Mouse (Mus musculus) intestine, postnatal 0 days (tissue): ENCODE measurements around the gene Tmc4. TPM values are rescaled to one million over a fixed set of nuclear protein-coding genes. Genes with fewer than 3 reads are reported as not detected.
A peak's percentile ranks its signal among the peaks of the same experiment; 100 is the strongest.

Source experiments
- ATAC-seq: fragments of 200-750 bp; cut with Nextera tagmentation; 2 replicates; pipeline ENCODE4 v1.8.0; 2017; ENCODE audit warnings: mild to moderate bottlenecking, moderate TSS enrichment, moderate library complexity
- H3K27ac ChIP-seq: fragments of 300-500 bp; sonication (generic); 2 replicates; pipeline ENCODE4 v1.5.1; 2014; ENCODE audit warnings: mild to moderate bottlenecking, low read depth, low read length, moderate library complexity
- H3K27me3 ChIP-seq: fragments of 300-500 bp; sonication (generic); replicated peaks from 2 replicates; pipeline ENCODE4 v1.6.1; 2014; ENCODE audit warnings: low read length, mixed read lengths; ENCODE audit not compliant: control insufficient read depth, insufficient read depth
- H3K36me3 ChIP-seq: fragments of 300-500 bp; sonication (generic); 2 replicates; pipeline ENCODE4 v1.6.1; 2014; ENCODE audit warnings: mild to moderate bottlenecking, moderate library complexity; ENCODE audit not compliant: control insufficient read depth, insufficient read depth
- H3K4me1 ChIP-seq: fragments of 300-500 bp; sonication (generic); replicated peaks from 2 replicates; pipeline ENCODE4 v1.6.1; 2014; ENCODE audit warnings: antibody characterized with exemption, low read length, mixed read lengths; ENCODE audit not compliant: control insufficient read depth, insufficient read depth
- H3K4me2 ChIP-seq: fragments of 300-500 bp; sonication (generic); replicated peaks from 2 replicates; pipeline ENCODE4 v1.6.1; 2014; ENCODE audit warnings: low read depth, mild to moderate bottlenecking, moderate library complexity
- H3K4me3 ChIP-seq: fragments of 300-500 bp; sonication (generic); 2 replicates; pipeline ENCODE4 v1.5.1; 2014; ENCODE audit warnings: low read depth, low read length
- H3K9ac ChIP-seq: fragments of 300-500 bp; sonication (generic); 2 replicates; pipeline ENCODE4 v1.6.1; 2014; ENCODE audit warnings: mild to moderate bottlenecking, low read depth, low read length
- H3K9me3 ChIP-seq: fragments of 300-500 bp; sonication (generic); 2 replicates; pipeline ENCODE4 v1.6.1; 2016; ENCODE audit warnings: mixed run types; ENCODE audit not compliant: control insufficient read depth
- CTCF ChIP-seq: sonication (generic); IDR thresholded peaks from 2 replicates; pipeline ENCODE4 v1.5.1; 2016; ENCODE audit warnings: low read depth, mild to moderate bottlenecking, control low read depth, antibody characterized with exemption, moderate library complexity
- WGBS: fragments of 180-500 bp; shearing (Covaris S2); extraction: QIAGEN DNeasy Blood & Tissue Kit; methylation state at CpG from one replicate; pipeline ENCODE4 v1.1.7; 2014; 5-methylcytosine and 5-hydroxymethylcytosine counted together
- polyA plus RNA-seq: library from polyadenylated mRNA; unstranded; fragments of >200 nt; fragmentation: Nextera tagmentation; extraction: Ambion mirVana; gene quantifications from 2 replicates; pipeline ENCODE4 v1.2.1, GENCODE M21; 2015

The Tmc4 gene
- polyA plus RNA-seq, 1 experiment from 2014 or later: 100 TPM

DNA sequence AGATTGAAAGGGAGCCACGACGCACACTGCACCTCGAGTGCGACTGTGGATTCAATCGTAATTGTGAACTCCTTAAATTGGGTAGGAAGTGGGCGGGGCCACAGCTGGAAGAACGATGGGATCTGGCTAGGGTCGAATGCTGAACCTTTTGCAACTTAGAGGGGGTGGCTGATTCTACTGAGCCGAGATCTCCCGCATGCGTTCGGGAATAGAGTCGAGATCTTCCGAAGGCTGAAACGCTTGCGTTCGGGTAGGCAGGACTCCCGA, 16.4 kb upstream of the Tmc4 start:
- 0% methylated on average over 18 of the region's 18 CpGs for WGBS
- no peaks in the 10 kb centered on the region for H3K9me3 ChIP-seq
- no peak; the same call in 1 of the 2 replicates for ATAC-seq
- H3K4me2 ChIP-seq: peak overlapping the region; percentile 94
- no peaks in the 10 kb centered on the region for H3K27me3 ChIP-seq
- H3K4me3 ChIP-seq: peak overlapping the region; percentile 79
- no peak for TF ChIP-seq CTCF
- no peaks in the 10 kb centered on the region for H3K4me1 ChIP-seq
- H3K27ac ChIP-seq: peak overlapping the region; percentile 90
- peaks cover 17% of the 10 kb centered on the region for H3K36me3 ChIP-seq
- peak overlapping the region; percentile 73 for H3K9ac ChIP-seq

DNA sequence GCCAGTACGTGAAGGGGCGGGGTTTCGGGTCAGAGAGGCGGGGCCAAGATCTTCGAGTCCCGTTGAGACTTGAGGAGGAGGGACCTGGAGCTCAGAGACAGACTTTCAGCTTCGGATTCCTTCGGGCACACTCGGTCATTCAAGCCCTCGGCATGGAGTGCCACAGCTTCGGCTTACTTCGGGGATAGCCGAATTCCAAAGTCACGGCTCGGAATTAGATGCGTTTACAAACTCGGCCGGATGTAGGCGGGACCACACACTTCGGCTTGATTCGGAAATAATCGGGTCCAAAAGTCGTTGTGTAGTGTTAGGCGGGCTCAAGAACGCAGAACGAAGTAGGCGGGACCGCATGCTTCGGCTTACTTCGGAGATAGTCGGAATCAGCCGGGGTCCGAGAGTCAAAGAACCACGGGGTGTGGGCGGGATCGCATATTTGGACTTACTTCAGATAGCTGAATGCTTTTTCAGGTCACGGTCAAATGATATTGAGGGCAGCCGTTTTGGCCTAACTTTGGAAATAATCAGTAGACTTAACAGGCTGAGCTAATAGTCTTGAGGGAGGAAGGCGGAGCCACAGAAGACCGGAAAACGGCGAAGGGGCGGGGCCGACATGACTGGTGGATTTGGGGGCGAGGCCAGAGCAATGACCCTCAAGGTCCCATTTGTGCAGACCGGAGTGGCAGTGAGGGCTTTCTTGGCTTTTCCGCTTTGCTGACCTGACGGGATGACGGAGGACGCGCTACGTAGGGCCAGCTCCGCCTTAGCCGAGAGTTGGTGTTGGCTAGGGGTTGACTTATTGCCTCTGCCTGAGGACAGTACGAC, 15.8 kb upstream of the Tmc4 start, which contains the start of gene Mboat7:
Gene Mboat7, minus strand, starts transcription at position 537 of the 822 bp plus-strand sequence.
- Histone ChIP-seq H3K4me2 (peak within 1 kb of the TSS; percentile 94), H3K27me3 (no peaks in the 10 kb centered on the region), H3K36me3 (peaks cover 19% of the 10 kb centered on the region), H3K9ac (peak within 1 kb of the TSS; percentile 73), H3K4me1 (no peaks in the 10 kb centered on the region), H3K9me3 (no peaks in the 10 kb centered on the region), H3K27ac (peak within 1 kb of the TSS; percentile 90), H3K4me3 (peak within 1 kb of the TSS; percentile 79)
- WGBS: under 1% methylated on average over 55 of the region's 55 CpGs
- TF ChIP-seq CTCF: no peak
- peak; percentile 92 for ATAC-seq

DNA sequence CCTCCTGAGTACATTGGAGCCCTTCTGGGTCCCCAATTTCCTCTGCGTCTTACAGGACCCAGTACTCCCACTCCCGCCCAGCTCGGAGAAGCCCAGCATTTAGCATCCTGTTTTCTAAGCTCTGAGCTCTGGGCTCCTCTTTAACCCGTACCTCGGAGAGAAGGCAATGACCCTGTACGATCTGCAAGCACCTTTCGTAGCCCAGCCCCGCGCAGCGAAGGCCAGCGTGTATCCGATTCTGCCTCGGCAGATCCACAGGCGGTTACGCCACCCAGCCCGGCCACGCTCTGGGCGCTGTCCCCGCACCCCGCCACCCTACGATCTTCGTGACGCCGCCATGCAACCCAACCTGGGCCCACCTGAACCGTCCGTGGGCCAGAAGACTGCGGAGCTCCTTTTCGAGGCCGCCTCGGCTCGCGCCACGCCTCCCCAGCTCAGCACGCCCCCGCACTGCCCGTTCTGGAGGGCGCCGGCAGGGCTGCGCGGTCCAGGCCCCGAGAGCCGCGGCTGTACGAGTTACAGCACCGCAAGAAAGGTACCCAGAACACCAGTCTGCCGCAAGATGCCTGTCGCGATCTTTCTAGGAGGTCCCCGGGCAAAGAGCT, 15.1 kb upstream of the Tmc4 start, which contains the start of gene Tsen34:
Gene Tsen34, plus strand, starts transcription at position 482 of the 605 bp plus-strand sequence.
- peak within 1 kb of the TSS; percentile 90 for H3K27ac ChIP-seq
- ATAC-seq: no peak
- no peaks in the 10 kb centered on the region for H3K4me1 ChIP-seq
- under 1% methylated on average over 48 of the region's 49 CpGs for WGBS
- peak within 1 kb of the TSS; percentile 73 for H3K9ac ChIP-seq
- no peaks in the 10 kb centered on the region for H3K27me3 ChIP-seq
- H3K36me3 ChIP-seq: peaks cover 21% of the 10 kb centered on the region
- no peak; the same call in 1 of the 2 replicates for TF ChIP-seq CTCF
- no peaks in the 10 kb centered on the region for H3K9me3 ChIP-seq
- peak within 1 kb of the TSS; percentile 79 for H3K4me3 ChIP-seq
- H3K4me2 ChIP-seq: peak within 1 kb of the TSS; percentile 94

DNA sequence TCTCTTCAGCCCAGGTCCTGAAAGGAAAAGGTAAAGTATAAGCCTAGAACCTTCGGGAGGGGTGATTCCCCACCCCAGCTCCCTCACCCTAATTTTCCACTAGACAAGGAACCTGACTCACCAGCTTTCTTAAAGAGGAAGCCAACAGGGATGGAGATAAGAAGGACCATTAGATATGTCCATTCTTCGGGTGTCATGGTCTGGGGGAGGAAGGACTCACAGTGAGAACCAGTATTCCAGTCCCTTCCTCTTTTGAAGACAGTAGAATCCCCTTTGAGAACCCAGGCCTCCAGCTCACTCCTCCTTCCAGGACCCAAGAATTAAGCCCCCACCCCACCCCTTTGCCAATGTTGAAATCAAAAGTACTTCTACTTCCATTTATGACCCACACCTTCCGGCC, 14.6 kb upstream of the Tmc4 start:
- Histone ChIP-seq H3K4me3 (peak overlapping the region; percentile 79), H3K4me1 (no peaks in the 10 kb centered on the region), H3K27me3 (no peaks in the 10 kb centered on the region), H3K9me3 (no peaks in the 10 kb centered on the region), H3K4me2 (peak overlapping the region; percentile 94), H3K9ac (peak overlapping the region; percentile 73), H3K36me3 (peaks cover 23% of the 10 kb centered on the region), H3K27ac (no peak overlapping the region)
- WGBS: 17% methylated on average over 3 of the region's 3 CpGs
- ATAC-seq: no peak
- TF ChIP-seq CTCF: no peak

DNA sequence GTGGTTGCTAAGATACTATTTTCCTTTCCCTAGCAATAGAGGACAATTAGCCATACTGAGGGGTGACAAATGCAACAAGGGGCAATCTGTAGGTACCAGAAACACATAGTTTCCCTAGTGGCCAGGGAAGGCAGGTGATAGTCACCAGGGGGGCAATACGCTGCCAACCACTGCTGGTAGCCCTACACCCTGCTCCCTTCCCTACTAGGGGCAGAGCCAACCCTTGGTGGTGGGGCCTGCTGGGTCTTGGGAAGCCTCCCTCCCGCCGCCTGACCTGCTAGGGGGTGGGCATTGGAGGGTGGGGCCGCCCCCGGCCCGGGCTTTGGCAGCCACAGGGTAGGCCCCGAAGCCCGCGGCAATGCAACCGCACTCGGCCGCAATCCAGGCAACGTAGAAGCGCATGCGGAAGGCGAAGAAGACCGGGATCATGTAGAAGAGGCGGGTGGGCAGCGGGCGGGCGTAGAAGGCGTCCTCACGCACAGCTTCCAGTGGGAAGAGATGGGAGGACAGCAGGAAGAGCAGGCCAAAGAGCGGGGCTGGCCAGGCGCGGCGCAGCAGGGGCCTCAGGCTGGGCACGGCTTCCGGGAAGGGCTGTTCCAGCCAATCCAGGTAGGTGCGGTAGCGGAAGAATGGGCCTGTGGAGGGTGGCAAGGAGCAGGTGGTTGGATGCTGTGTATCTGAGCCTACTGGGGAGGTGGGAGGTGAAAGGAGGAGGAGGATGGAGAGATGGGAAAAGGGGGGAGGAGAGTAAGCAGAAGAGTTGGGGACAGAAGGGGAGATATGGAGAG, 8.2 kb upstream of the Tmc4 start:
- Histone ChIP-seq H3K27ac (no peak overlapping the region), H3K4me2 (no peak overlapping the region), H3K4me3 (no peak overlapping the region), H3K9me3 (no peaks in the 10 kb centered on the region), H3K27me3 (no peaks in the 10 kb centered on the region), H3K9ac (no peak overlapping the region), H3K4me1 (no peaks in the 10 kb centered on the region), H3K36me3 (peaks cover 41% of the 10 kb centered on the region)
- ATAC-seq: no peak
- 88% methylated on average over 31 of the region's 31 CpGs for WGBS
- TF ChIP-seq CTCF: no peak

DNA sequence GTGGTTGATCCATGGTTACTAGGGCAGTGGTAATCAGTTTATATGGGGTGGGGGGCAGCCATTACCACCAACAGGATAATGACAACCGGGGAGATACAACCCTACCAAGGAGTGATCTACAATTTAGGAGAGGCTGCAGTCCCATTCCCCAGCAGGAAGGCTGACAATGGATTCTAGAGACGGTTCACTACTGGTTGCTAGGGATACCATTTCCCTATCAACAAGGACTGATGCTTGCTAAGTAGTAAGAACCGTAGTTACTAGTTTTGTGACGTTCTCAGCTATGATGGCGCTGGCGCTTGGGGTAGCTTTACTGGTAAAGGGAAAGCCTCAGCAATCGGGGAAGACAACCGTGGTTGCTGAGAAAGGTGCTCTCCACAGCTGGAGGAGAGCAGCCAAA, 7.3 kb upstream of the Tmc4 start:
- 90% methylated on average over 8 of the region's 8 CpGs for WGBS
- H3K9me3 ChIP-seq: no peaks in the 10 kb centered on the region

More for the DNA sequence above, 7.3 kb upstream of the Tmc4 start:
- Histone ChIP-seq H3K4me3 (no peak overlapping the region), H3K4me1 (no peaks in the 10 kb centered on the region), H3K9ac (no peak overlapping the region), H3K27me3 (no peaks in the 10 kb centered on the region), H3K27ac (no peak overlapping the region), H3K4me2 (no peak overlapping the region), H3K36me3 (peaks cover 42% of the 10 kb centered on the region)
- TF ChIP-seq CTCF: no peak
- no peak for ATAC-seq
